ENCODE assay signal across 15 mouse cellular contexts in genomic region chr4:62322684-62323083, GRCm38 (mm10). TPM values are rescaled to one million over a fixed set of nuclear protein-coding genes. Genes with fewer than 3 reads are reported as not detected.
DNase-seq lines count a peak whose midpoint lies in the region; ATAC-seq and TF ChIP-seq lines count a peak whose summit lies in the region.
"Had no signal": no experiment of that assay in that cellular context is flagged by ENCODE, and none has a peak within 500 bp of the region (broad histone marks: within the 10 kb centered on the region; RNA-seq: fewer than 3 reads in every experiment).

No protein-coding gene starts in this region.

- peak; percentile 99 for ATAC-seq in common myeloid progenitor, adult 5-6 weeks (replicated peaks; ENCODE audit: low read depth, poor library complexity, severe bottlenecking)
- peak; percentile 94 for ATAC-seq in monocyte, adult 5-6 weeks (replicated peaks; ENCODE audit: insufficient number of reproducible peaks, low FRiP score, low TSS enrichment, poor library complexity, severe bottlenecking)
- ATAC-seq: forebrain, embryonic 16.5 days had no signal

- no peak overlapping the region for H3K4me3 ChIP-seq in gastrocnemius, adult 2 months
- H3K4me3 ChIP-seq: heart, embryonic 10.5 days had no signal

- no peak overlapping the region for H3K27ac ChIP-seq in gastrocnemius, adult 2 months
- H3K27ac ChIP-seq: heart, embryonic 10.5 days had no signal

- peak; percentile 97 for DNase-seq in heart, adult 11 months
- no peak for DNase-seq in heart, postnatal 10 days
- DNase-seq in lung, postnatal 4 days: peak; percentile 26 to 42
- DNase-seq in lung, postnatal 14 days: no peak
- no peak for DNase-seq in gastrocnemius, adult 2 months
- no peak for DNase-seq in adrenal gland, postnatal 36 days
- DNase-seq: adrenal gland, adult 2 months; cerebellum, postnatal 10 days; heart, postnatal 36 days; kidney, postnatal 10 days; thymus, postnatal 4 days had no signal

- intact Hi-C loops in heart, postnatal 10 days (cut with DNase I): no loop called here
- intact Hi-C loops in gastrocnemius, adult 2 months (cut with DNase I): no loop called here

- no peak for TF ChIP-seq CTCF in gastrocnemius, adult 2 months (IDR thresholded peaks at IDR 0.05)

RNA-seq across cellular contexts. Expression of gene Fkbp15, which starts 37.7 kb away (rescaled TPM):
- total RNA-seq in heart, postnatal 10 days (2021): 10 to 100 TPM; 25.5 to 25.8 TPM
- total RNA-seq in common myeloid progenitor, adult 5-6 weeks (2017): 55.6 and 60.2 TPM in 2 replicates
- total RNA-seq in monocyte, adult 5-6 weeks (2017): 94.1 to 128 TPM (median 123 TPM) in 3 replicates
- total RNA-seq in gastrocnemius, adult 2 months (2021): 10 to 100 TPM; 12.6 TPM
- 10 to 100 TPM; 31.8 to 36.3 TPM for total RNA-seq in adrenal gland, postnatal 36 days (2021)

RNA-seq across cellular contexts. Expression of gene Slc31a1, which starts 37.8 kb away (rescaled TPM):
- total RNA-seq in heart, postnatal 10 days (2021): 10 to 100 TPM; 31.3 to 31.8 TPM
- total RNA-seq in common myeloid progenitor, adult 5-6 weeks (2017): 12.5 and 17.6 TPM in 2 replicates
- 10.2 to 14.9 TPM (median 13.8 TPM) in 3 replicates for total RNA-seq in monocyte, adult 5-6 weeks (2017)
- 10 to 100 TPM in 1 of 2 experiments, 1 to 10 TPM in 1; 9.7 to 12.0 TPM for total RNA-seq in gastrocnemius, adult 2 months (2021)
- total RNA-seq in adrenal gland, postnatal 36 days (2021): 10 to 100 TPM; 45.7 to 48.4 TPM

Comparison
In these comparisons a context has a peak if more than half of its experiments do, and no peak if none do; other contexts are left out.
1. DNase-seq: peak in heart, adult 11 months (single experiment) and lung, postnatal 4 days (2 of 2); none in heart, postnatal 10 days (0 of 2), lung, postnatal 14 days (single experiment), gastrocnemius, adult 2 months (single experiment) and adrenal gland, postnatal 36 days (0 of 2).